Mouse (Mus musculus) cerebellum, adult 2 months (tissue): ENCODE results near the gene Ak2.

Experiments used
- CTCF ChIP-seq: fragments of 200-500 bp; IDR thresholded peaks from 2 replicates; pipeline ENCODE4 v1.5.1; 2011; ENCODE audit warnings: low read depth, mild to moderate bottlenecking, control low read depth, low read length, moderate library complexity, borderline replicate concordance; ENCODE audit not compliant: insufficient read depth
- POLR2A ChIP-seq: fragments of 200-500 bp; IDR thresholded peaks from 2 replicates; pipeline ENCODE4 v1.6.1; 2011; ENCODE audit warnings: low read length, control low read depth, borderline replicate concordance; ENCODE audit not compliant: insufficient read depth

DNA sequence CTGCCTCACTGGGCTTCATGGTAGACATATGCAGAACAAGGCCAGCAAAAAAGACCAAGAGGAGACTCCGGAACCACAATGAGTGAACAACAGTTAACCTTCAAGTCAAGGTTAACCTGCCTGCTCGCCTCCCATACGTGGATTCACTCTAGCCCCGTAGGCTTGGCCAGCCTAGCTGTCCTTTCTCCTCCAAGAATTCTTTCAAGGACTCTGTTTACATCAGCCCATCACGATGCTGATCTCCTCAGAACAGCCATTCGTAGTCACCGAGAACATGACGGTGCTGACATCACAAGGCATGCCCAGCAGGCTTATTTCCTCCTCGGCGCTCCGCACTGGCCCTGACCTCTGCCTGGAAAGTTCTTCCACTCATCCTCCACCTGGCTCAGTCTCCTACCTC lies 33.6 kb upstream of the Ak2 start:
- TF ChIP-seq CTCF = no peak
- TF ChIP-seq POLR2A = no peak
